Mouse (Mus musculus): ENCODE results near the gene Dnaaf1. TPM values are rescaled to one million over a fixed set of nuclear protein-coding genes. Genes with fewer than 3 reads are reported as not detected.

The Dnaaf1 gene
- total RNA-seq, 2 experiments from 2014 or later, result not detected

DNA sequence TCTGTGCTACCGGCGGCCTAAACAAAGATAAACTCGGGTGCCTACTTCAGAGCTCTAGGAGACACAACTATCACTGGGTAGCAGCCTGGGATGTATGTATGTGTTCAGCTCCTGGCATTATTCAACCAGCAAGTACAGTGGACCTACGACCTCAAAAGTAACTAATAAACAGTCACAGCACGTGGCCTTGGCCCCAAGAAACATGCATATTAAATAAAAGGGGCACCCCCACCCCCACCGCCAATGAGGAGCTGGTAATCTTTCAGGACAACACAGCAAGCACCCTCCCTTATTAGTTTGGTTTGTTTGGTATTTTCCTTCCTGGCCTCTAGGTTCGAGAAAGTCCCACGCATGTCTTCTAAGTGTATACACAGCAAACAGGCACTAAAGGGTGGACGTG lies 6.8 kb upstream of the Dnaaf1 start:
- no peak for DNase-seq (ENCODE audit: extremely low spot score in 1 of 2, low spot score in 2 of 2)
- intact Hi-C loops (cut with DNase I), result no loop called here

DNA sequence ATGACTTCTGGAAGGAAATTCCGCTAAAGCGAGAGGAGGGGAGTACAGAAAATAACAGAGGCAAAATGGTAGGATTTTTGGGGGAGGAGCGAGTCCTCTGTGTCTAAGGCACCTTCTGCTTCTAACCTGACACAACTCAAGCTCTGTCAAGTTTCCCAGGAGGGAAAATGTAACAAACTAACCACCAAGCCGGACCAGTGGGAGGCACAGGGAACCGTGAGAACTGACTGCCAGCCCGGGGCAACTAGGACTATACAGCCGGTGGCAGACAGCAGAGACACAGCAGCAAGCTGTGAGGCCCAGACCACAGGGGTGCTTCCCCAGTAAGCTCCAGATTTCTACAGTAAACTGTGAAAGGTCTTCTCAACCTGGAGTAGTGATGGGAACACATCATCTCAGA lies 6.1 kb upstream of the Dnaaf1 start:
- DNase-seq (ENCODE audit: extremely low spot score in 1 of 2, low spot score in 2 of 2), result no peak
- intact Hi-C loops (cut with DNase I), result no loop called here

DNA sequence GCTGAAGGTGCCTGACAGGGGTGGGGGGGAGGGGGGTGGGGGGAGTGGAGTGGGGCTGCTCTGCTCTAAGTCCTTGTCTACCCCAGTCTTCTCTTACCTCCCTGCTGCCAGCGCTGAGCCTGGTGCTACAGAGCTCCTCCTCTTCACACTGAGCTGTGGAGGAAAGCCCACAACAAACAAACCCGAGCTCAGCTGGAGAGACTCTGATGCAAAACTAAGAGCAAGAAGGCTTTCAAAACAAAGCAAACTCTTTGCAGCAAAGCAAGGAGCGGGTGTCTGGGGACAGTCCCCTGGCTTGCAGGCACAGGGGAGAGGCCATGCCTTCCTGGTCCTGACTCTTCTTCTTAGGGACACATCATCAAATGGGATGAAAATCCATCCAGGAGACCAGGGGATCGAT lies 5.2 kb upstream of the Dnaaf1 start:
- intact Hi-C loops (cut with DNase I), result no loop called here
- no peak for DNase-seq (ENCODE audit: extremely low spot score in 1 of 2, low spot score in 2 of 2)

DNA sequence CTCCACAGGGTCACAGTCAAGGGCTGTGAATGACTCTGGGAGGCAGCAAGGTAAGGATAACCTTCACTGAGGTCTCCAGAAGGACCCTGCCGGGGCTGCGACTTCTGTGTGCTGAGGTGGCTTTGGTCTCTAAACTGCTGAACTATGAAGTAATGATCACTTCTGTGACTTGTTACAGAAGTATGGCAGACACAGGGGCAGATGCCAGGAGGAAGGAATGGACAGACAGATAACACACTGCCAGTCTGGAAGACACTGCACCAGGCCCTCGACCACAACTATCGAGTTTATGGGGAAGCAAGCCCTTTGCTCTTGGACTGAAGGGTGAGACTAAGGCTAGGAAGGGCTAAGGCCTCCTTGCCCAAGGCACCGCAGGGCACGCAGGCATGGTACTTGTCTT lies 3.9 kb upstream of the Dnaaf1 start:
- intact Hi-C loops (cut with DNase I), result no loop called here
- DNase-seq (ENCODE audit: extremely low spot score in 1 of 2, low spot score in 2 of 2), result no peak

DNA sequence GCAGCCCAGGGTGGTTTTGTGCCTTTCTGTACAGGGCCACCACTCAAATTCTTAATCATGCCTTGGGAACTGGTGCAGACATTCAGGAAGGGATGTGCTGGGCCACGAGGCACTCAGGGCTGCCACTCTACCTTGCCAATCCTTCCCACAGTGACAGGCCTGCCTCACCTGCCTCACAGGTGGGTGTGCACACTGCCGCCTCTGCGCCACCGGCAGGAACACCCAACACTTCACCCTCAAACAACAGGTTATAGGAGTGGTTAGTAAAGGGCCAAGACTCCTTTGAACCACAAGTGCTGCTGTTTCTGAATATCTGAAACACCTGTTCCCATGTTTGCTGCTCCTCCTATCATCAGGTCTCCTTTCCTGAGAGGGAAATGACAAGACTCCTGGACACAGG lies 2.6 kb upstream of the Dnaaf1 start:
- no peak for DNase-seq (ENCODE audit: extremely low spot score in 1 of 2, low spot score in 2 of 2)

DNA sequence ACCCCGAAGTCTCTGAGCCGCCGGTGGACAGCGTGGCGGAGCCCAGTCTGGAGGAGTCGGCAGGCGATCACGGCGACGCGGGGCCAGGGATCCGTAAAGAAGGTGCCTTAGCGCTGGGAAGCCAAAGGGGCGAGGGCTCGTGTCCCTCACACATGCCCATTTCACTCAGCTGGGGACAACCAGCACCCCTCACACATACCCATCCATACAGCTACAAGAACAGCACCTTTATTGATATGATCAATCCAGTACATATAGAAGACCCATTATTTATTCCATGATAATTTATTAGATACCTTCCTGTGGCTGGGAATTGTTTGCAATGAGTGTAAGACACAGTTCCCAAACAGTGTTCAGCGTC lies 311 bp downstream of the Dnaaf1 start:
- DNase-seq (ENCODE audit: extremely low spot score in 1 of 2, low spot score in 2 of 2), result no peak
- intact Hi-C loops (cut with DNase I), result no loop called here

More for the DNA sequence above, 2.6 kb upstream of the Dnaaf1 start:
- intact Hi-C loops (cut with DNase I), result no loop called here

DNA sequence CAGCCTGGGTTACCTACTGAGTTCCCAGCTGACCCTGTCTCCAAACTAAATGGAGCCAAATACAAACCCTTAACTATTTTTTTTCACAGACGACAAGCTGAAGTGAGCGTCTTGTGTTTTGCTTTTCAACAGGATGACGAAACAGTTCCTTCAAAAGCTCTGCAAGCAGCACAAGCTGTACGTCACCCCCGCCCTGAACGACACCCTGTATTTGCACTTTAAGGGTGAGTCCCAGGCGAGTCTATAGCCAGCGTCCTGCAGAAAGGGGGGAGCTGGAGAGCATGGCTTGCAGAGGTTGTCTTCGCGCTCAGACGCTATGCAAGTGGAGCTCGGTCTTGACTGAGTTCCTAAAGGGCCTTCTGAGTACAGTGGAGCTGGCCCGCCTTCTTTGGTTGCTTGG lies 4.1 kb downstream of the Dnaaf1 start:
- DNase-seq (ENCODE audit: extremely low spot score in 1 of 2, low spot score in 2 of 2), result no peak
- intact Hi-C loops (cut with DNase I), result no loop called here

DNA sequence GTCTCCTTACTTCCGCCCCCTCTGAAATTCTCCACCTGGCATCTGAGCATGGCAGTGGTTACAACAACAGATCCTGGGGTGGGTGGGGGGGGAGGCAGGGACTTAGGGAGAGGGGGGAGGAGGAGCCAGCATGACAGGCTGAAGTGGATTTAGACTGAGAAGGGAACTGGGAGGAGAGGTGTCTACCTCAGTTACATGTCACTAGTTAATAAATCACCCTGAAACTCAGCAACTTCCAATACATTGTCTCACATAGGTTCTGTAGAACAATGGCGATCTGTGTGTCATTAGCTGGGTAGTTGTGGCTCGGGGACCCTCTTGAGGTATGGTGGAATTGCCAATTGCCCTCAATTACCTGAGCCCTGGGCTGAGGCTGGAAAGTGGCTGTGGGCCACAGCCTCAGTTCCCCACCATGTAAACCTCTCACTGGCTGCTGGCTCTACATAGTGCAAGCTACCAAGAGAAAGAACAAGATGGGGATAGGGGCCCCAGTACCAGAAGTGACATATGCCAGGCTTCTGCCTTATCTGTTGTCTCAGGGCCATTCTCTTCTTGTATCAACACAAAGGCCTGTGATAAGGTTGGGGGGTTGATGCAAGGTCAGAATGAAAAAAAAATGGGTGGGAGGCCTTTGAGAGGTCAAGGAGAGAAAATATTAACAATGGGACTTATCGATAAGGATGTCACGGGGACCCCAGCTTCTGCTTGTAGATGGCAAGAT lies 5.6 kb downstream of the Dnaaf1 start:
- DNase-seq (ENCODE audit: extremely low spot score in 1 of 2, low spot score in 2 of 2), result no peak
- intact Hi-C loops (cut with DNase I), result no loop called here

DNA sequence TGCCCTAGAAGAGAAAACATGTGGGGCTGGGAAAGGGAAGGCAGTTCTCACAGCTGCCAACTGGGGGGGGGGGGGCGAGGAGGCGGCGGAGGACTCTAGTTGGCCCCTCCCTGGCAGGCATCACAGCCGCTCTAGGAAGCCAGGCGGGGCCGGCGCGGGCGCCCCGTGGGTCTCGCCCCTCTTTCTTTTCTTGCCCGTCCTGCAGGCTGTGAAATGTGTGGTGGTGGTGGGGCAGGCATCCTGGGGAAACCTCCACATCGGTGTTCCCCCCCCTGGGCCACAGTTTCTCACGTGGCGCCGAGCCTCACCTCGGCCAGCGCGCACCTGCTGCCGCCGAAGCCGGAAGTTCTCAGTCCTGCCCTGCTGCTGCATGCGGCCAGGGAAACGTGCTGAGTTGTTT lies 10.9 kb downstream of the Dnaaf1 start:
- intact Hi-C loops (cut with DNase I), result no loop called here
- DNase-seq (ENCODE audit: extremely low spot score in 1 of 2, low spot score in 2 of 2), result no peak

DNA sequence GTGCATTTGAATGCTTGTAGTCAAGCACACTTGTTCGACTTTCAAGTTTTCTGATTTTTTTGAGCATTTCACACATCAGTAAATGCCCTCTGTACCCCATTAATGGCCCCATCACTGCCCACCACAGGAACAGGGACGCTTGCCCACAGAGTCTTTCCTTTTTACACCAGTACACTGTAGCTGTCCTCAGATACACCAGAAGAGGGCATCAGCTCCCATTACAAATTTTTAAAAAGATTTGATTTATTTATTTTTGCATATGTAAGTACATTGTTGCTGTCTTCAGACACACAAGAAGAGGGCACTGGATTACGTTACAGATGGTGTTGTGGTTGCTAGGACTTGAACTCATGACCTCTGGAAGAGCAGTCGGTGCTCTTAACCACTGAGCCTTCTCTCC lies 13.3 kb downstream of the Dnaaf1 start:
- intact Hi-C loops (cut with DNase I), result no loop called here
- DNase-seq (ENCODE audit: extremely low spot score in 1 of 2, low spot score in 2 of 2), result no peak

DNA sequence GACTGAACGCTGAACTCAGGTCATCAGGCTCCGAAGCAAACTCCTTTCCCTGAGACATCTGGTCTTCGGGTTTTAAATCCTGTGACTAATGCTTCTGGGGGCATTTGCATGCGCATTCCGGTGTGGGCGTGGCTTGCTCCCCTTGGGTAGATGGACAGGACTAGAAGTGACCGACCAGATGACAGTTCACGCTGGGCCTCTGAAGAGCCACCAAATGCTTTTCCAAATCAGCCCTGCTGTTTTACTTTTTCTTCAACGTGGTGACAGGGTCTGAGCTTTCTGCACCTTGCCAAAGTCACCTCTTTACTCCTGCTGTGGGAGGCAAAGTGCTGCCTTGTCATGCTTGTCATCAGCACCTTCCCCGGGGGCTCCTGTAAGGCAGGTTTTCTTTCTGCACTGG lies 13.8 kb downstream of the Dnaaf1 start:
- intact Hi-C loops (cut with DNase I), result no loop called here
- DNase-seq (ENCODE audit: extremely low spot score in 1 of 2, low spot score in 2 of 2), result no peak

DNA sequence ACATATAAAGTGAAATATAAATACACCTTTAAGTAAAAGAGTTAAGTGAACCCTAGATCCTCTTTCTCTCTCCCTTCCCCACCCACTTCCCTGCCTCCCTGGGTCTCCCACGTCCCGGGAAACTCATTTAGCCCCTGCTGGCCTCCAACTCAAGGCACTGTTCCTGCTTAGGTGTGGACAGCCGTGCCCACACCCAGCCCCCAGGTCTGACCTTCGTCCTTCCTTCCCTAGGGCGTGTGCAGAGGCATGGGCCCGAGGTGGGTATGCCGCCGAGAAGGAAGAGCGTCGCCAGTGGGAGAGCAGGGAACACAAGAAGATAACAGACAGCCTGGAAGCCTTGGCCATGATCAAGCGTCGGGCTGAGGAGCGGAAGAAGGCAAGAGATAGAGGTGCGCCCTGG lies 15.3 kb downstream of the Dnaaf1 start:
- no peak for DNase-seq (ENCODE audit: extremely low spot score in 1 of 2, low spot score in 2 of 2)
- intact Hi-C loops (cut with DNase I), result no loop called here

DNA sequence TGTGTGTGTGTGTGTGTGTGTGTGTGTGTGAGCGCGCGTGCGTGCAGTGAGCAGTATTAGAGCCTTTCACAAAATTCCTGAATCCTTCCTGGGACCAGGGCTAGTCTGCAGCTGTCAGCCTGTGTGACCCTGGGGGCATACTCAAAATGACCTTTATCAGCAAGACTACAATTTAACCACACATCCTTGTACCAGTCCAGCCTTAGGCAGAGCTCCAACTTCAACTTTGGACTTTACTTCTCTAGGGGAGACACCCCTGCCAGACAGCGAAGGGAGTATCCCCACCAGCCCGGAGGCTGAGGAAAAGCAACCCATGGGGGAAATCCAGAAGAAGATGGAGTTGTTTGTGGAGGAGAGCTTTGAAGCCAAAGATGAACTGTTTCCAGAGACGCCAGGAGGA lies 16.4 kb downstream of the Dnaaf1 start:
- no peak for DNase-seq (ENCODE audit: extremely low spot score in 1 of 2, low spot score in 2 of 2)
- intact Hi-C loops (cut with DNase I), result no loop called here

DNA sequence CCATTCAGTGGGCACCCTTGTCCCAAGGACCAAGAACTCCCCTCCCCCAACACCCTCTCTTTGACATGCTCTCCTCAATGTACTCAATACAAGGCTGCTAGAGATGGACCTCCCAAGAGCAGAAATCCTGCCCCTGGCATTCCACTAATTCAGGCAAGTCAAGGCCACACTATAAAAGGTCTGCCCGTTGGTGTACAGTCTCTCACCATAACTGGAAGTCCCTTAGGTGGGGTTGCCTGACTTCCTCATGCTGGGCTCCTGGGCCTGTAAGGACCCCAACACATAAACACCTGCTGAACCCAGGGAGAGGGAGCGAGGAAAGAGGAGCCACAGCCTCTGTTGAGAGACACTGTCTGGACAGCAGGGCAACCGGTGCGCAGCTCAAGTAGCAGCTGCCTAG lies 28.7 kb downstream of the Dnaaf1 start:
- intact Hi-C loops (cut with DNase I), result no loop called here
- DNase-seq (ENCODE audit: extremely low spot score in 1 of 2, low spot score in 2 of 2), result no peak

DNA sequence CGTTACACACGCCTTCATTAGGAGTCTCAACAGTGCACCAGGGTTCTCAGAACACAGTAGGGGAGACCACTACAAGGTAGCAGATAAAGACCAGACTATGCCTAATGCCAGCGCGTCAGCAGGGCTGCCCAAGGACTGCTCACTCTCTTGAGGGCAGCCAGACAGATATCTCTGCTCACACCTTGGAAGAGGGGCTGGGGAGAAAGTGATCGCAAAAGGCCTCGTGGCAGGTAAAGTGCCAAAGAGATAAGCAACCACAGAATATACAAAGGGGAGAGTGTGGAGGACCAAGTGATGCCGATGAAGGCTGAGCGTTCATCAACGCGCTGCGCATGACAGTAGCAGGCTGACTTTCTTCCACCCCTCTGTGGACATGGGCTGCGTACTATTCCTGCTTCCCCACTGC lies 29.4 kb downstream of the Dnaaf1 start:
- DNase-seq (ENCODE audit: extremely low spot score in 1 of 2, low spot score in 2 of 2), result no peak
- intact Hi-C loops (cut with DNase I), result no loop called here

DNA sequence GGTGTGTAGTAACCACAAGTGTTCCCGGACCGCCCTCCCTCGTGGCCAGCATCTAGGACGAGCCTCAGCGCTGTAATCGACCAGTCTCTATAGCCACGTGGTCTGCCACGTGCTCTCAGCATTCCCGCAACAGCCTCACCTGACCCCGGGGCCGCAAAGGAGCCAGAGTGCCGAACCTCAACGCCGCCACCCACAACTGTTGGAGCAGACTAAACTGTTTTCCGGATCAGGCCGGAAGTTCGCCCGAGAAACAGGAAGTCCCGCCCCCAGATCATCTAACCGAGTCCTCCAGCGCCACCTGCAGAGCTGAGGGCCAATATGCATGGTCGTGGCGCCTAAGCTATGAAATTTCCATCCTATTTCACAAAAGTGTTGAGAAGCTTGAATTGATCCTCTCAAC lies 30.0 kb downstream of the Dnaaf1 start, which contains the start of gene Taf1c:
Gene Taf1c, minus strand, starts transcription at position 227 of the 400 bp plus-strand sequence.
- DNase-seq (ENCODE audit: extremely low spot score in 1 of 2, low spot score in 2 of 2), result peak; percentile 92 to 94
- intact Hi-C loops (cut with DNase I), result no loop called here

DNA sequence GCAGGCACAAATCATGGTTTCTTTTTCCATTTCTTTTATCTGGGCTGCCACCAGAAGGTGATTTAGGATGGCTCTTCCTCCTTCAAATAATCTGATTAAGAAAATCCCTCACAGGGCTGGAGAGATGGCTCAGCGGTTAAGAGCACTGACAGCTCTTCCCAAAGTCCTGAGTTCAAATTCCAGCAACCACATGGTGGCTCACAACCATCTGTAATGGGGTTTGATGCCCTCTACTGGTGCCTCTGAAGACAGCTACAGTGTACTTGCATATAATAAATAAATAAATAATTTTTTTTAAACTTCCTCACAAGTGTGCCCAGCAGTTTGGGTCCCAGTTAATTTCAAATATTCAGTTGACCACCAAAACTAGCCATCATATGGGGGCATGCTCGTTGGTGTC lies 31.2 kb downstream of the Dnaaf1 start:
- no peak for DNase-seq (ENCODE audit: extremely low spot score in 1 of 2, low spot score in 2 of 2)
- intact Hi-C loops (cut with DNase I), result no loop called here

DNA sequence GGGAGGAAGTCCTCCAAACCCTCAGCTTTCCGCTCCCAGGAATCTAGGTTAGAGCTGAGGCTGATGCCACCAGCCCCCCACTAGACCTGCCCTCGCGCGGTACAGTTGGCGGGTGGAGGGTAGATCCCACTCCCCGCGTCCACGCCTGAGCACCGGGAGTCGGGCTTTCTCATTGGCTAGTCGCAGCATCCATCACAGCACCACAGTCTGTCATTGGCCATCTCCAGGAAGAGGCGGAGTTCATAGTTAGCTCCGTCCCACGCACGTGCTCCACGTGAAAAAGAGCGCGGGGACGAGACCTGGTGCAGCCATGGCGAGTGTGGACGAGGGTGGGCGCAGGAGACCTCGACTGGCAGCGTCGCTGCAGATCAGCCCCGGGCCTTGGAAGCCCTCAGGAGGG lies 37.4 kb downstream of the Dnaaf1 start, which contains the start of gene Adad2:
Gene Adad2, plus strand, starts transcription at position 277 of the 400 bp plus-strand sequence.
- no peak for DNase-seq (ENCODE audit: extremely low spot score in 1 of 2, low spot score in 2 of 2)
- intact Hi-C loops (cut with DNase I), result no loop called here

DNA sequence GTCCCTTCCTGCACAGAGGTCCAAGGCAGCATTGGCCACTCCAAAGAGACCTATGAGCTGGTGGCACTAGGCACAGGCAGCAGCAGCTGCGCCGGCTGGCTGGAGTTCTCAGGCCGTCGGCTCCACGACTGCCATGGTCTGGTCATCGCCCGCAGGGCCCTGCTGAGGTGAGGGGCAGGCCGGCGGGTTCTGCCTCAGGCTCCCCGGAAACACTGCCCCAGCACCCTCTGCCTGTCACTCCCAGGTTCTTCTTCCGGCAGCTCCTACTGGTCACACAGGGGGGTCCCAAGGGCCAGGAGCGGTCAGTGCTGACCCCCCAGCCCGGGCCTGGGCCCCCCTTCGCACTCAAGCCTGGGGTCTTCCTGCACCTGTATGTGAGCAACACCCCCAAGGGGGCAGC lies 40.1 kb downstream of the Dnaaf1 start:
- no peak for DNase-seq (ENCODE audit: extremely low spot score in 1 of 2, low spot score in 2 of 2)

DNA sequence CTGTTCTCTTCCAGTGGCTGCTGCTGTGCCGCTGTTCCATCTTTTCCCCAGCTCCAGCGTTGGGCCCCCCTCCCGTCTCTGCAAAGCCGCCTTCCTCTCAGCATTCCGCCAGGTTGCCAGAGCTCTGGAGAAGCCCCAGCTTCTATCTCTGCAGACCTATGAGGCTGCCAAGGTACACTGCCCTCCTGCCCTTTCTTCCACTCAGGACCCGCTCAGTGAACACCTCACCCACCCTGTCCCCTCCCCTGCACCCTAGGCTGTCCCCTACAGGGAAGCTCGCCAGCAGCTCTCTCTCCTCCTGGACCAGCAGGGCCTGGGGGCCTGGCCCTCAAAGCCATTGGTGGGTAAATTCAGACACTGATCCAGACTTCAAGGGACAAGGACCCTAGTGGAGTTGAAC lies 41.3 kb downstream of the Dnaaf1 start:
- intact Hi-C loops (cut with DNase I), result no loop called here
- no peak for DNase-seq (ENCODE audit: extremely low spot score in 1 of 2, low spot score in 2 of 2)

More for the DNA sequence above, 40.1 kb downstream of the Dnaaf1 start:
- intact Hi-C loops (cut with DNase I), result no loop called here

DNA sequence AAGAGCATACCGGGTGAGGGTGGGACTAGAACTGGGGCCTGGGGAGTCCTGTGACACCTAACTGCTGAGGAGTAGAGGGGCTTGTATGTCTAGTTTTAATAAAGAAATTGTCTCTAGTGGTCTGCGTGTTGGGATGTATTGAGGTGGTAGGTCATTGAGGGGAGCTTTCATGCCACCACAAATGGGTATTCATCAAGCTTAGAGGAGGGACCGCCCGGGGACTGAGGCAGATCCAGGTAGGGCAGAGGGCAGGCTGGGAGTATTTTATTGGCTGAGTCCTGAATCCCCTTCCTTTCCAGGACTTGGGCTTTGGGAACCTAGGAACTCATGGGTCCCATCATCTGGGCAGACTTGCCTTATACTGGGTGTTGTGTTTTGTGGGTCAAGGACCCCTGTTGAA lies 41.8 kb downstream of the Dnaaf1 start:
- intact Hi-C loops (cut with DNase I), result no loop called here
- DNase-seq (ENCODE audit: extremely low spot score in 1 of 2, low spot score in 2 of 2), result no peak
